Mouse (Mus musculus): ENCODE measurements around the gene Slc26a1. TPM values are rescaled to one million over a fixed set of nuclear protein-coding genes. Genes with fewer than 3 reads are reported as not detected.

The Slc26a1 gene
- polyA plus RNA-seq, 1 experiment, result not detected

GRCm38 (mm10) chr5:108628891-108629633 is 46.3 kb downstream of the Slc26a1 start:
- H3K36me3 ChIP-seq (ENCODE audit: control insufficient read depth, insufficient read depth, low read length), result peaks cover 7% of the 10 kb centered on the region
- H3K27ac ChIP-seq (ENCODE audit: insufficient read depth, low read depth, low read length), result peak overlapping the region; percentile 81
- WGBS, result 1% methylated on average over 32 of the region's 32 CpGs
- no peak for TF ChIP-seq CTCF (IDR thresholded peaks at IDR 0.05; ENCODE audit: extremely low read depth, insufficient read length, insufficient replicate concordance, low read depth, low read length)
- no peak; the same call in 1 of the 2 replicates for TF ChIP-seq POLR2A (IDR thresholded peaks at IDR 0.05; ENCODE audit: low read depth, low read length)
- H3K4me1 ChIP-seq (ENCODE audit: control insufficient read depth, insufficient read depth, insufficient read length, low read length), result peaks cover 7% of the 10 kb centered on the region; the same call in 1 of the 2 replicates
- H3K4me3 ChIP-seq (ENCODE audit: low read depth, low read length), result peak overlapping the region; percentile 79
- H3K27me3 ChIP-seq (ENCODE audit: control insufficient read depth, insufficient read depth, low read length), result no peaks in the 10 kb centered on the region

- Histone ChIP-seq H3K27ac (ENCODE audit: insufficient read depth, low read depth, low read length) (no peak overlapping the region), H3K36me3 (ENCODE audit: control insufficient read depth, insufficient read depth, low read length) (peaks cover 30% of the 10 kb centered on the region), H3K4me1 (ENCODE audit: control insufficient read depth, insufficient read depth, insufficient read length, low read length) (peaks cover 7% of the 10 kb centered on the region; the same call in 1 of the 2 replicates), H3K4me3 (ENCODE audit: low read depth, low read length) (no peak overlapping the region), H3K27me3 (ENCODE audit: control insufficient read depth, insufficient read depth, low read length) (no peaks in the 10 kb centered on the region)
- TF ChIP-seq CTCF (IDR thresholded peaks at IDR 0.05; ENCODE audit: extremely low read depth, insufficient read length, insufficient replicate concordance, low read depth, low read length) (no peak), POLR2A (IDR thresholded peaks at IDR 0.05; ENCODE audit: low read depth, low read length) (no peak)
- 80% methylated on average over 4 of the region's 4 CpGs for WGBS
Observed at GRCm38 (mm10) chr5:108626050-108626660, 49.2 kb downstream of the Slc26a1 start.

DNA sequence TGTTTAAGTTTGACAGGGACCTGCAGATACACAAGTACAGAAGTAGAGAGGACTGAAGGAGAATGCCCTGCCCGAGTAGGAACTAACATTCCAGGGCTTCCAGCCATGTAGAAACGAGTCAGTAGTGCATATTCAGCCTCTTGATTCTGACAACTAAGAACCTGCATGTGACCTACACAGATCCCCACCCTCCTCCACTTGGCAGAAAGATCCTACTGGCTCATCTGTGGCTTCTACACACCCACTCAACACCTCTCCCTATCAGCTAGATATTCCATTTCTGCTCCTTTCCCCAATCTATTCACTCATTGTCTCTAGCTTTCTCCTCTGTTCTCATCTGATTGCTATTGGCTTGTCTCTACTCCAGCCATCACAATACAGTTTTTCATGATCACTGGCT is 53.5 kb downstream of the Slc26a1 start:
- Histone ChIP-seq H3K4me3 (ENCODE audit: low read depth, low read length) (no peak overlapping the region), H3K36me3 (ENCODE audit: control insufficient read depth, insufficient read depth, low read length) (peaks cover 55% of the 10 kb centered on the region)
- 51% methylated on average over 2 of the region's 2 CpGs for WGBS

More for the DNA sequence above, 53.5 kb downstream of the Slc26a1 start:
- H3K4me1 ChIP-seq (ENCODE audit: control insufficient read depth, insufficient read depth, insufficient read length, low read length), result no peaks in the 10 kb centered on the region
- no peak overlapping the region for H3K27ac ChIP-seq (ENCODE audit: insufficient read depth, low read depth, low read length)
- H3K27me3 ChIP-seq (ENCODE audit: control insufficient read depth, insufficient read depth, low read length), result no peaks in the 10 kb centered on the region
- TF ChIP-seq CTCF (IDR thresholded peaks at IDR 0.05; ENCODE audit: extremely low read depth, insufficient read length, insufficient replicate concordance, low read depth, low read length) (no peak), POLR2A (IDR thresholded peaks at IDR 0.05; ENCODE audit: low read depth, low read length) (no peak)

Other genes starting within 250 kb of the Slc26a1 start
- 29.0 and 35.2 TPM in 2 replicates for gene Atp5k, start 241.1 kb downstream of the Slc26a1 start, polyA plus RNA-seq (2012; rRNA removed)
- gene Mfsd7a, start 226.7 kb downstream of the Slc26a1 start, polyA plus RNA-seq (2012; rRNA removed), result 4.0 and 12.8 TPM in 2 replicates
- 3.3 and 5.1 TPM in 2 replicates for gene Pcgf3, start 214.3 kb downstream of the Slc26a1 start, polyA plus RNA-seq (2012; rRNA removed)
- gene Cplx1, start 125.5 kb downstream of the Slc26a1 start, polyA plus RNA-seq (2012; rRNA removed), result 0.25 and 0.29 TPM in 2 replicates
- 75.5 and 152 TPM in 2 replicates for gene Gak, start 45.8 kb downstream of the Slc26a1 start, polyA plus RNA-seq (2012; rRNA removed)
- gene Tmem175, start 45.8 kb downstream of the Slc26a1 start, polyA plus RNA-seq (2012; rRNA removed), result 18.3 and 31.1 TPM in 2 replicates
- 15.0 and 20.1 TPM in 2 replicates for gene Idua, start 15.2 kb downstream of the Slc26a1 start, polyA plus RNA-seq (2012; rRNA removed)
- 39.8 and 77.0 TPM in 2 replicates for gene Dgkq, start 5.9 kb downstream of the Slc26a1 start, polyA plus RNA-seq (2012; rRNA removed)
- gene Fgfrl1, start 16.8 kb upstream of the Slc26a1 start, polyA plus RNA-seq (2012; rRNA removed), result 12.1 and 34.1 TPM in 2 replicates
- 0.14 and 2.7 TPM in 2 replicates for gene Rnf212, start 99.4 kb upstream of the Slc26a1 start, polyA plus RNA-seq (2012; rRNA removed)
- 0.61 TPM in 1 of 2 replicates, not detected in the other for gene Tmed11, start 119.8 kb upstream of the Slc26a1 start, polyA plus RNA-seq (2012; rRNA removed)
- 0.01 TPM in 1 of 2 replicates, not detected in the other for gene Vmn2r8, start 133.3 kb upstream of the Slc26a1 start, polyA plus RNA-seq (2012; rRNA removed)
- gene Vmn2r9, start 177.0 kb upstream of the Slc26a1 start, polyA plus RNA-seq (2012; rRNA removed), result not detected in 2 replicates

Measured in small intestine, adult 2 months (tissue).